Mouse (Mus musculus): Measurements from ENCODE around the gene Plxnc1. TPM values are rescaled to one million over a fixed set of nuclear protein-coding genes. Genes with fewer than 3 reads are reported as not detected.
A peak's percentile ranks its signal among the peaks of the same experiment; 100 is the strongest.

The Plxnc1 gene
- total RNA-seq, 1 experiment = 1.1 TPM

DNA sequence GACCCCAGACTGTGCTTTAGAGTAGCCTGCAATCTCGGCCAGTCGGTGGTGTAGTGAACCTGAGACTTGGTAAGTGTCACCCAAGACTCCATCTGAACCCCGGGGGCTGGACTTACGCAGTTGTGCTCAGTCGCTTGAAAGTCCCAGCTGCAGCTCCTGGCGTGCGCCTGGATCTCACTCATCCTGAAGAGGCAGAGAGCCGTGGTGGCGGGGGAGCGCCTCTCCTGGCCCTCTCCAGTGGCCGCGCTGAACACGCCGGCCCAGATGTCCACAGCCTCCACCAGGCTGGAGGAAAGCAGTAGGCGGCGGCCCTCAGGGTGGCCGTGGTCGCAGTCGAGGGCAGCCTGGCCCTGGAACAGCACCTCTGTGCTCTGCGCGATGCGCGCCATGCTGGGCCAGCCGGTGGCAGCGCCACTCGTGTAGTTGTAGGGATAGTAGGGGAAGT is 1.2 kb downstream of the Plxnc1 start:
- Histone ChIP-seq H3K36me3 (ENCODE audit: control insufficient read depth, insufficient read depth, low read length, poor library complexity, severe bottlenecking) (no peaks in the 10 kb centered on the region), H3K4me1 (ENCODE audit: control insufficient read depth in 2 of 2, insufficient read depth in 2 of 2, low read length in 2 of 2, poor library complexity in 1 of 2) (peaks cover 0 to 15% of the 10 kb centered on the region in 2 experiments; a peak in 1 of 4 replicates), H3K9ac (ENCODE audit: insufficient read depth, low read depth, low read length, poor library complexity, severe bottlenecking) (no peak overlapping the region), H3K9me3 (ENCODE audit: control insufficient read depth, insufficient read depth, low read depth, low read length) (no peaks in the 10 kb centered on the region), H3K27ac (ENCODE audit: insufficient read depth, low read depth, low read length, poor library complexity, severe bottlenecking) (no peak overlapping the region), H3K4me3 (ENCODE audit: insufficient read depth in 1 of 2, low read depth in 1 of 2, low read length in 2 of 2, poor library complexity in 1 of 2, severe bottlenecking in 1 of 2) (peak overlapping the region; percentile 70 to 77)
- TF ChIP-seq ZC3H11A (IDR thresholded peaks at IDR 0.05; ENCODE audit: borderline replicate concordance, low read depth, low read length) (no peak), ZNF384 (IDR thresholded peaks at IDR 0.05; ENCODE audit: low read depth, low read length) (no peak), CHD2 (IDR thresholded peaks at IDR 0.05; ENCODE audit: low read depth, low read length) (no peak), MAFK (IDR thresholded peaks at IDR 0.05; ENCODE audit: insufficient read depth, low read depth, low read length) (no peak), HCFC1 (IDR thresholded peaks at IDR 0.05; ENCODE audit: borderline replicate concordance, insufficient read depth, low read length) (no peak)
- DNase-seq (ENCODE audit: low read depth, low spot score) = no peak
- in situ Hi-C loops (cut with MboI; ENCODE audit: low sequenced_read_pairs in 2 of 2, unreplicated experiment in 2 of 2) = no loop called here

GRCm38 (mm10) chr10:94942449-94943041 is 2.1 kb downstream of the Plxnc1 start:
- H3K9ac ChIP-seq (ENCODE audit: insufficient read depth, low read depth, low read length, poor library complexity, severe bottlenecking) = no peak overlapping the region
- H3K27ac ChIP-seq (ENCODE audit: insufficient read depth, low read depth, low read length, poor library complexity, severe bottlenecking) = no peak overlapping the region
- no peak for DNase-seq (ENCODE audit: low read depth, low spot score)

GRCm38 (mm10) chr10:94941551-94941950 is 3.1 kb downstream of the Plxnc1 start:
- no peak overlapping the region for H3K4me3 ChIP-seq (ENCODE audit: insufficient read depth in 1 of 2, low read depth in 1 of 2, low read length in 2 of 2, poor library complexity in 1 of 2, severe bottlenecking in 1 of 2)
- no peaks in the 10 kb centered on the region for H3K9me3 ChIP-seq (ENCODE audit: control insufficient read depth, insufficient read depth, low read depth, low read length)
- peaks cover 0 to 15% of the 10 kb centered on the region in 2 experiments; a peak in 1 of 4 replicates for H3K4me1 ChIP-seq (ENCODE audit: control insufficient read depth in 2 of 2, insufficient read depth in 2 of 2, low read length in 2 of 2, poor library complexity in 1 of 2)
- no peak for DNase-seq (ENCODE audit: low read depth, low spot score)
- in situ Hi-C loops (cut with MboI; ENCODE audit: low sequenced_read_pairs in 2 of 2, unreplicated experiment in 2 of 2) = no loop called here
- no peak for TF ChIP-seq MAFK (IDR thresholded peaks at IDR 0.05; ENCODE audit: insufficient read depth, low read depth, low read length)
- no peak for TF ChIP-seq ZC3H11A (IDR thresholded peaks at IDR 0.05; ENCODE audit: borderline replicate concordance, low read depth, low read length)
- no peak for TF ChIP-seq HCFC1 (IDR thresholded peaks at IDR 0.05; ENCODE audit: borderline replicate concordance, insufficient read depth, low read length)
- TF ChIP-seq CHD2 (IDR thresholded peaks at IDR 0.05; ENCODE audit: low read depth, low read length) = no peak
- TF ChIP-seq ZNF384 (IDR thresholded peaks at IDR 0.05; ENCODE audit: low read depth, low read length) = no peak
- H3K27ac ChIP-seq (ENCODE audit: insufficient read depth, low read depth, low read length, poor library complexity, severe bottlenecking) = no peak overlapping the region
- H3K36me3 ChIP-seq (ENCODE audit: control insufficient read depth, insufficient read depth, low read length, poor library complexity, severe bottlenecking) = no peaks in the 10 kb centered on the region
- H3K9ac ChIP-seq (ENCODE audit: insufficient read depth, low read depth, low read length, poor library complexity, severe bottlenecking) = no peak overlapping the region

More at GRCm38 (mm10) chr10:94942449-94943041, 2.1 kb downstream of the Plxnc1 start:
- Histone ChIP-seq H3K9me3 (ENCODE audit: control insufficient read depth, insufficient read depth, low read depth, low read length) (no peaks in the 10 kb centered on the region), H3K4me1 (ENCODE audit: control insufficient read depth in 2 of 2, insufficient read depth in 2 of 2, low read length in 2 of 2, poor library complexity in 1 of 2) (peaks cover 0 to 15% of the 10 kb centered on the region in 2 experiments; a peak in 1 of 4 replicates), H3K4me3 (ENCODE audit: insufficient read depth in 1 of 2, low read depth in 1 of 2, low read length in 2 of 2, poor library complexity in 1 of 2, severe bottlenecking in 1 of 2) (peak overlapping the region in 1 of 2 experiments; percentile 77; a peak in 2 of 4 replicates), H3K36me3 (ENCODE audit: control insufficient read depth, insufficient read depth, low read length, poor library complexity, severe bottlenecking) (no peaks in the 10 kb centered on the region)
- no peak for TF ChIP-seq ZNF384 (IDR thresholded peaks at IDR 0.05; ENCODE audit: low read depth, low read length)
- TF ChIP-seq HCFC1 (IDR thresholded peaks at IDR 0.05; ENCODE audit: borderline replicate concordance, insufficient read depth, low read length) = no peak
- no peak for TF ChIP-seq ZC3H11A (IDR thresholded peaks at IDR 0.05; ENCODE audit: borderline replicate concordance, low read depth, low read length)
- TF ChIP-seq CHD2 (IDR thresholded peaks at IDR 0.05; ENCODE audit: low read depth, low read length) = no peak
- TF ChIP-seq MAFK (IDR thresholded peaks at IDR 0.05; ENCODE audit: insufficient read depth, low read depth, low read length) = no peak
- in situ Hi-C loops (cut with MboI; ENCODE audit: low sequenced_read_pairs in 2 of 2, unreplicated experiment in 2 of 2) = no loop called here

GRCm38 (mm10) chr10:94940786-94941185 is 3.8 kb downstream of the Plxnc1 start:
- Histone ChIP-seq H3K27ac (ENCODE audit: insufficient read depth, low read depth, low read length, poor library complexity, severe bottlenecking) (no peak overlapping the region), H3K36me3 (ENCODE audit: control insufficient read depth, insufficient read depth, low read length, poor library complexity, severe bottlenecking) (no peaks in the 10 kb centered on the region), H3K9me3 (ENCODE audit: control insufficient read depth, insufficient read depth, low read depth, low read length) (no peaks in the 10 kb centered on the region), H3K4me1 (ENCODE audit: control insufficient read depth in 2 of 2, insufficient read depth in 2 of 2, low read length in 2 of 2, poor library complexity in 1 of 2) (peaks cover 0 to 15% of the 10 kb centered on the region in 2 experiments; a peak in 1 of 4 replicates), H3K9ac (ENCODE audit: insufficient read depth, low read depth, low read length, poor library complexity, severe bottlenecking) (no peak overlapping the region), H3K4me3 (ENCODE audit: insufficient read depth in 1 of 2, low read depth in 1 of 2, low read length in 2 of 2, poor library complexity in 1 of 2, severe bottlenecking in 1 of 2) (no peak overlapping the region)
- in situ Hi-C loops (cut with MboI; ENCODE audit: low sequenced_read_pairs in 2 of 2, unreplicated experiment in 2 of 2) = no loop called here
- no peak for DNase-seq (ENCODE audit: low read depth, low spot score)
- TF ChIP-seq ZC3H11A (IDR thresholded peaks at IDR 0.05; ENCODE audit: borderline replicate concordance, low read depth, low read length) = no peak
- no peak for TF ChIP-seq CHD2 (IDR thresholded peaks at IDR 0.05; ENCODE audit: low read depth, low read length)
- no peak for TF ChIP-seq ZNF384 (IDR thresholded peaks at IDR 0.05; ENCODE audit: low read depth, low read length)
- no peak for TF ChIP-seq HCFC1 (IDR thresholded peaks at IDR 0.05; ENCODE audit: borderline replicate concordance, insufficient read depth, low read length)
- no peak for TF ChIP-seq MAFK (IDR thresholded peaks at IDR 0.05; ENCODE audit: insufficient read depth, low read depth, low read length)
